Mouse (Mus musculus) hematopoietic multipotent progenitor cell, adult 10-12 weeks (in vitro differentiated cells): ENCODE data around the gene Smim17. TPM values are rescaled to one million over a fixed set of nuclear protein-coding genes. Genes with fewer than 3 reads are reported as not detected.

Source experiments
- polyA plus RNA-seq: library from polyadenylated mRNA; stranded (reverse); fragments of >175 nt; gene quantifications from 2 replicates; pipeline ENCODE4 v1.2.3, GENCODE M21; 2012; ENCODE audit warnings: low replicate concordance

The Smim17 gene
- not detected in 2 replicates for polyA plus RNA-seq

DNA sequence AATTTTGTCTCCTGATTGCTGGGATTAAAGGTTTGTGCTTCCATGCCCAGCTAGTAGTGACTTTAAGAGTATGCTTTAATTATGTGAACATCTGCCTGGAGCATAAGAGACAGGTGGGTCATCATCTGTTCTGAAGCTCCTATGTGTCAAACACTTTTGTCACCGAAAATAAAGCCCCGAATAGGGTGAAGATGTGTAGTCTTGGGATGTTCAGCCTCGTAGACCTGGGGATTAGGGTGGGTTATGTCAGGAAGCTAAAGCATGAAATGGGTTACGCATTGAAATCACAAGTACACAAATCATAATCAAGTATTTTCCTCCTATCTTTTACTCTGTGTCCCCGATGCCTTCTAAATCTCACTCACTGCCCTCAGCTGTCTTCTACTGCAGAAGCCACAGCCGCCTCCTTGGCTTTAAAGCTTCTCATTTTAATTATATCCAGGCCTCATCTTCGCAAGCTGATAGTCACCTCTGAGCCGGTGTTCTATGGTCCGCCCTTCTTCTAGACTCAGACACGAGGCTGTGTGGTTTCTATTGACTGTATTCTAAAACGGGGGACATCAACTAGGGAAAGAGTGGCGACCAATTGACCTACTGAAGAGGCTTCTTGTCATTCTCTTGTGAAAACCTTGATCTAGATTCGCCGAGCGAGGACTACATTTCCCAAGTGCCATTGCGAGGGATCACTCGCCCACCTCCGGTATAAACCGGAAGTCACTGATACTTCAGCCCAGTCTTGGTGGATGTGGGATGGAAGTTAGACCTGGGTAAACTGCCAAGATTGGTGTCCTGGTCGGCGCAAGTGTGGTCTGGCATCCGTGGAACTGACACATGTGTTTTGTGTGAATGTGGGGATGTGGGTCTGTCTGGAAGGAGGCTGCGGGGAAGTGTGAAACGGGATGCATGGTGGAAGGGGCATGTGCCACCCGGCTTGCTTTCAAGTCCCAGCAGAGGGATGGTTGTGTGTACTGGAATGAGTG lies at the start of gene Smim17:
TSS of gene Smim17 (plus strand) at position 720 of the 980 bp plus-strand sequence.

DNA sequence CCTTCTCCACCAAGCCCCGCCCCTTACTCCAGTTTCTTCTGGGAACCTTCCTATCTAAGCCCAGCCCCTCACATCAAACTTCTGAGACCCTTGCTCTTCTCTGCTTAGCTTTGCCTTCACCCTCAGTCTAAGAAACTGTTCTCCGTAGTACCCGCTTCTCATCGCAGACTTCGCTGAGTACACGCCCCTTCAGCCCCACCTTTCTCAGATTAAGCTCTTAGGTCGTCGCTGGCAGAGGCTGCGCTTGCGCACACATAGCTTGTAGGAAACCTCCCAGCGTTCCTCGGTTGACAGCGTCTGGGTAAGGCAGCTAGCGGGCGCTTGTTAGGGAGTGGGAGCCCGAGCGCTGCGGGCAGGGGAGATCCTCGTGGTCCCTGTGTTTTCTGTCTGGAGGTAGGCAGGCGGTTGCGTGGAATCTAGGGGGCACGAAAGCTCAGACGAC lies 35.4 kb upstream of the Smim17 start, which contains the start of gene Zfp78:
TSS of gene Zfp78 (plus strand) at position 234 of the 442 bp plus-strand sequence.

DNA sequence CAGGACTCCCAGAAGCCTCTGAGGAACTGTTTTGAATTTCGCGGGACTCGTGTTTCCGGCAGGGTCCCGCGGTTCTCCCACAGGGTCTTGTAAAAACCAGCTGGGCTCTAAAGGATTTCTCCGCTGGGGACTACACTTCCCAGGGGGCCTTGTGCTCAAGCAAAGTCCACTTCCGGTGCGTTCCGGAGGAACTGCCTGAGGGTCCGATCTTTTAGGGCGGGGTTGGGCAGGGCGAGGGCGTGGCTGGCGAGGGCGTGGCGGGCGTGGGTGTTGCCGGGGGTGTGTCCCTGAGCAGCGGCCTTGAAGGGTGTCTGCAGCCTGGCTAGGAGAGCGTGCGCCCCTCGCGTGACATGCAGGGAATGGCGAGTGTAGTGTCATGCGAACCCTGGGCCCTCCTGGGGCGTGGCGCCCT lies 15.5 kb upstream of the Smim17 start, which contains the start of gene Zfp28:
TSS of gene Zfp28 (plus strand) at position 252 of the 412 bp plus-strand sequence.

DNA sequence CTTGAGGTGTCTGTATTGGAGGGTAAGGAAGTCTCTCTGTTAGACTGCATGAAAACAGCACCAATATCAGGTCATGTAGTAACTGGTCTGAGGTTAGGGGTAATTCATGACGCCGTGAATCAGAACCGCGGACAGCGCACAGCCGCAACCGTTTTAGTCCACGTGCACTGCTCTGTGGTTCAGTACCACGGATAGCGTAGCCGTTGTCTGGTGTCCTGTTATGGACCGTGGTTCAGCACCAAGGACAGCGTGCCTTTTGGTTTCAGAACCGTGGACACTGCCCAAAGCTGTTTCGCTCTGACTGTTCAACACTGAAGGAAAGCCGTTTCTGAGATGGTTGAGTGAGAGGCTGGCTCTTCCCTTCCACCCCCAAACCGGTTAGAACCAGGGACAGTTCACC lies 11.5 kb downstream of the Smim17 start, which contains the start of gene Gm20715:
TSS of gene Gm20715 (plus strand) at position 235 of the 400 bp plus-strand sequence.

DNA sequence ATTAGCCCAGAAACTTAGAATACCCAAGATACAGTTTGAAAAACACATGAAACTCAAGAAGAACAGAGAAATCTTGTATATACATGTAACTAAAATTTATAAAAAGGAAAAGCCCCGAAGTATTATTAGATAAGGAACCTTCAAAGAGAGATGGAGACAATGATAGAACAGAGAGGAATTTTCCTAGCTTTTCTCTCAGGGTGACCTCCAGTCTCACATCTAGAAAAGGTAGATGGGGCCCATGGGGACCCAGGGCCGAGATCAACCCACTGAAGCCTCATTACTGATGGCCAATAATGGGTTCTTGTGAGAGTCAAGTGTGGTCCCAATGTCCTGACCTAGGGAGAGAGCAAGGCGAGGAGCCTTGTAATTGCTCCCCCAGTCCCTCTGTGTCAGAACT lies 39.9 kb downstream of the Smim17 start, which contains the start of gene Olfr1344:
TSS of gene Olfr1344 (plus strand) at position 301 of the 400 bp plus-strand sequence.

DNA sequence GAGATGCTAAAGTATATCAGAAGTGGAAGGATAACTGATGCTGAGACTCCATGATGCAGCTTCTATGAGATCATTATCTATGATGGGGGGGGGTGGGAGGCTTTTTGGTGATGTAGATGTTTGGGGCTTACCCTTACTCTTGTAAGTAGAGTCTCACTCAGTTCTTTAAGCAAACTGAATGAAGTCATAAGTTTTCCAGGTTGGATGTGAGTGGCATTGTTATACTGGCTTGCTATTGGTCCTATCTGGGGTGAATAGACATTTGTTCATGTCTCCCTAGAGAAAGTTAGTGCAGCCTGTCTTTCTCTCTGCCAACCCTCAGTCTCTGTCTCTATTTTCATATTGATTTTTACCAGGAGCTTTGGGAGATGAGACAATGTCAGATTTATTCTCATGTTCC lies 57.4 kb downstream of the Smim17 start, which contains the start of gene Olfr1336:
TSS of gene Olfr1336 (plus strand) at position 301 of the 400 bp plus-strand sequence.

DNA sequence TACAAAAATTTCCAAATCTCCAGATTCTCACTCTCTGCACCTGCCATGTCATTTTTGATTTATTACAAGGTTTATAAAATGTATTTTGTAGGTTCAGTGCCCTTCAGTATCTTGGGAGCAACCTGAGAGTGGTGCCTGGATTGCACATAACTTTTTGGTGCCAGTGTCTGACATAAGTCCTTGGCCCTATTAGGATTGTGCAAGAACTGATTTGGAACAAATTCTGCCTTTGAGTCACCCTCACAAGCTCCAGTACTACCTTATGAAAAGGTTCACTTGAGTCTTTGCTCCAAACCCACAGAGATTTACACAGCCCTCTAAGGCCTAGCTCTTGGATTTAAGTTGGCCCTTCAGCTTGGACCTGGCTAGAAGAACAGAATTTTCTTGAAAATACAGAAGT lies 68.4 kb downstream of the Smim17 start, which contains the start of gene Olfr1346:
TSS of gene Olfr1346 (plus strand) at position 151 of the 400 bp plus-strand sequence.

Other genes with a start within 250 kb of the Smim17 start
- 42.9 and 67.6 TPM in 2 replicates for gene Zfp787, start 242.7 kb upstream of the Smim17 start, polyA plus RNA-seq
- gene Zfp444, start 226.5 kb upstream of the Smim17 start, polyA plus RNA-seq, result 42.4 and 58.2 TPM in 2 replicates
- not detected in 2 replicates for gene Galp, start 201.6 kb upstream of the Smim17 start, polyA plus RNA-seq
- gene Zscan5b, start 176.4 kb upstream of the Smim17 start, polyA plus RNA-seq, result not detected in 2 replicates
- not detected in 2 replicates for gene Epp13, start 146.0 kb upstream of the Smim17 start, polyA plus RNA-seq
- 0.10 and 0.88 TPM in 2 replicates for gene Zfp667, start 112.1 kb upstream of the Smim17 start, polyA plus RNA-seq
- 1.8 TPM in 2 replicates for gene Zfp583, start 67.4 kb upstream of the Smim17 start, polyA plus RNA-seq
- gene Gm3854, start 55.0 kb upstream of the Smim17 start, polyA plus RNA-seq, result 0.07 and 0.08 TPM in 2 replicates
- 0.30 and 0.37 TPM in 2 replicates for gene Zfp78, start 35.4 kb upstream of the Smim17 start, polyA plus RNA-seq
- 1.2 and 1.6 TPM in 2 replicates for gene Zfp28, start 15.4 kb upstream of the Smim17 start, polyA plus RNA-seq
- gene Gm20715, start 11.6 kb downstream of the Smim17 start, polyA plus RNA-seq, result not detected in 2 replicates
- 0.26 TPM in 1 of 2 replicates, not detected in the other for gene Olfr1344, start 40.0 kb downstream of the Smim17 start, polyA plus RNA-seq
- gene Olfr1336, start 57.5 kb downstream of the Smim17 start, polyA plus RNA-seq, result not detected in 2 replicates
- not detected in 2 replicates for gene Olfr1346, start 68.4 kb downstream of the Smim17 start, polyA plus RNA-seq
- gene Olfr5, start 88.2 kb downstream of the Smim17 start, polyA plus RNA-seq, result not detected in 2 replicates
- not detected in 2 replicates for gene Olfr1347, start 101.0 kb downstream of the Smim17 start, polyA plus RNA-seq
- not detected in 2 replicates for gene Olfr1348, start 110.0 kb downstream of the Smim17 start, polyA plus RNA-seq
- gene Olfr1349, start 124.2 kb downstream of the Smim17 start, polyA plus RNA-seq, result not detected in 2 replicates
- not detected in 2 replicates for gene Olfr1350, start 166.1 kb downstream of the Smim17 start, polyA plus RNA-seq